Mouse (Mus musculus) embryonic fibroblast, embryonic 13.5 days (primary cell): ENCODE data around the gene Smpd2.

Experiments
- CTCF ChIP-seq: IDR thresholded peaks from 2 replicates; pipeline ENCODE4 v1.5.1; 2011; ENCODE audit warnings: mild to moderate bottlenecking, control low read depth, low read length, moderate library complexity, borderline replicate concordance; ENCODE audit not compliant: insufficient read depth
- POLR2A ChIP-seq: IDR thresholded peaks from 2 replicates; pipeline ENCODE4 v1.6.1; 2011; ENCODE audit warnings: low read depth, mild to moderate bottlenecking, control low read depth, low read length, moderate library complexity

GRCm38 (mm10) chr10:41489708-41490517 lies at the start of gene Smpd2, which contains the start of gene Ppil6:
- TF ChIP-seq CTCF (no peak), POLR2A (peak; percentile 87)
